Mouse (Mus musculus): ENCODE data around the gene Gm428.
"Not testable (repeated sequence)": the region's sequence is repeated elsewhere in the genome, so short reads cannot be mapped to it uniquely, and the experiment has no call there.

The Gm428 gene

GRCm38 (mm10) chr4:73683216-73683615, at the start of gene Gm428:
Gm428 (plus strand) TSS chr4:73683516.
- not testable (repeated sequence) for DNase-seq (ENCODE audit: low spot score)

GRCm38 (mm10) chr4:73637821-73638220, 45.5 kb upstream of the Gm428 start, which contains the start of gene Gm11236:
Gm11236 (plus strand) TSS chr4:73638121.
- DNase-seq (ENCODE audit: low spot score) = not testable (repeated sequence)

- not testable (repeated sequence) for DNase-seq (ENCODE audit: low spot score)
Observed at GRCm38 (mm10) chr4:73661864-73662263, 21.5 kb upstream of the Gm428 start.

- not testable (repeated sequence) for DNase-seq (ENCODE audit: low spot score)
Observed at GRCm38 (mm10) chr4:73668054-73668453, 15.3 kb upstream of the Gm428 start, which contains the start of gene Gm11239. Gm11239 (plus strand) TSS chr4:73668354.

GRCm38 (mm10) chr4:73718761-73719160, 35.4 kb downstream of the Gm428 start:
- no peak for DNase-seq (ENCODE audit: low spot score)

GRCm38 (mm10) chr4:73719819-73720218, 36.5 kb downstream of the Gm428 start:
- no peak for DNase-seq (ENCODE audit: low spot score)
